Mouse (Mus musculus) forebrain, embryonic 13.5 days (tissue): ENCODE data around the gene Pck2. TPM values are rescaled to one million over a fixed set of nuclear protein-coding genes. Genes with fewer than 3 reads are reported as not detected.

Experiments
- ATAC-seq: fragments of 200-750 bp; cut with Nextera tagmentation; 2 replicates; pipeline ENCODE4 v1.8.0; 2017
- H3K27ac ChIP-seq: fragments of 300-500 bp; sonication (generic); 2 replicates; pipeline ENCODE4 v1.5.1; 2015; ENCODE audit warnings: inconsistent platforms, mild to moderate bottlenecking, moderate library complexity
- H3K27me3 ChIP-seq: fragments of 300-500 bp; sonication (generic); 2 replicates; pipeline ENCODE4 v1.6.1; 2015; ENCODE audit warnings: mild to moderate bottlenecking, inconsistent platforms
- H3K36me3 ChIP-seq: fragments of 300-500 bp; sonication (generic); 2 replicates; pipeline ENCODE4 v1.6.1; 2015; ENCODE audit warnings: mild to moderate bottlenecking, inconsistent platforms; ENCODE audit not compliant: poor library complexity, severe bottlenecking
- H3K4me1 ChIP-seq: fragments of 300-500 bp; sonication (generic); 2 replicates; pipeline ENCODE4 v1.6.1; 2015; ENCODE audit warnings: inconsistent platforms
- H3K4me2 ChIP-seq: fragments of 300-500 bp; sonication (generic); 2 replicates; pipeline ENCODE4 v1.6.1; 2015; ENCODE audit warnings: inconsistent platforms, mild to moderate bottlenecking, moderate library complexity
- H3K4me3 ChIP-seq: fragments of 300-500 bp; sonication (generic); 2 replicates; pipeline ENCODE4 v1.5.1; 2015; ENCODE audit warnings: mild to moderate bottlenecking, inconsistent platforms
- H3K9ac ChIP-seq: fragments of 300-500 bp; sonication (generic); 2 replicates; pipeline ENCODE4 v1.6.1; 2015; ENCODE audit warnings: mild to moderate bottlenecking, inconsistent platforms
- H3K9me3 ChIP-seq: fragments of 300-500 bp; sonication (generic); replicated peaks from 2 replicates; pipeline ENCODE4 v1.6.1; 2016; ENCODE audit warnings: inconsistent platforms
- WGBS: fragments of 180-500 bp; shearing (Covaris S2); methylation state at CpG from one replicate; pipeline ENCODE4 v1.1.7; 2015; 5-methylcytosine and 5-hydroxymethylcytosine counted together
- polyA plus RNA-seq: library from polyadenylated mRNA; unstranded; fragments of >200 nt; fragmentation: Nextera tagmentation; extraction: Ambion mirVana; gene quantifications from 2 replicates; pipeline ENCODE4 v1.2.1, GENCODE M21; 2015

Gene Pck2
- polyA plus RNA-seq, 1 experiment from 2014 or later = 18.1 TPM

DNA sequence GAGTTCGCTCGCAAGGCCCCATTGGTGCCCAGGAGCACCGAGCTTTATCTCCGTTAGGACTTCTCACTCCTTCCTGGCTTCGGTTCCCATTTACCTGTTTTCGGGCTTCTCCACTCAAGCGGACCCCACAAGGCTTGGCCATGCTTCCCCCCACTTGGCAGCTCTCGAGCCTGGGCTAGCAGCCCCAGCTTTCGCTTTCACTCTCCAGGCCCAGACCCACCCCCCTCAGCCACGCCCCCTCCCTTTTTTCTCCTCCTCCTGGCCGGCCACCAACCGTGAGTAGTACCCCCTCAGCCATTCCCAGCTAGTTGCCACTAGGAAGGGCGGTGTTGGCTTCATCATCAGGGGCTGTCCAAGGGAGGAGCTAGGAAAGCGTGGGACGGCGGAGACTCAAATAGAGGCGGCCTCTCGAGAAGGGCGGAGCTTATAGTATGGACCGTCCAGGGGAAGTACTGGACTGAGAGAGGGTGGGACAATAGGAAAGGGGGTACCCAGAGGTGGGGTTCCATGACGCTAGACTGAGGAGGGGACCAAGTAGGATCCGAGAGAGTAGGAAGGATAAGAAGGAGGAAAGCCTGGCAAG, 50.8 kb downstream of the Pck2 start, which contains the start of gene Psme2:
TSS of gene Psme2 (minus strand) at position 366 of the 583 bp plus-strand sequence.
- Histone ChIP-seq H3K4me3 (peak within 1 kb of the TSS; percentile 92), H3K27me3 (no peaks in the 10 kb centered on the region), H3K36me3 (peaks cover 32% of the 10 kb centered on the region), H3K4me1 (peaks cover 32% of the 10 kb centered on the region), H3K4me2 (peak within 1 kb of the TSS; percentile 92), H3K9me3 (no peaks in the 10 kb centered on the region), H3K27ac (peak within 1 kb of the TSS; percentile 94), H3K9ac (peak within 1 kb of the TSS; percentile 89)
- peak; percentile 96 for ATAC-seq
- WGBS = under 1% methylated on average over 22 of the region's 22 CpGs

DNA sequence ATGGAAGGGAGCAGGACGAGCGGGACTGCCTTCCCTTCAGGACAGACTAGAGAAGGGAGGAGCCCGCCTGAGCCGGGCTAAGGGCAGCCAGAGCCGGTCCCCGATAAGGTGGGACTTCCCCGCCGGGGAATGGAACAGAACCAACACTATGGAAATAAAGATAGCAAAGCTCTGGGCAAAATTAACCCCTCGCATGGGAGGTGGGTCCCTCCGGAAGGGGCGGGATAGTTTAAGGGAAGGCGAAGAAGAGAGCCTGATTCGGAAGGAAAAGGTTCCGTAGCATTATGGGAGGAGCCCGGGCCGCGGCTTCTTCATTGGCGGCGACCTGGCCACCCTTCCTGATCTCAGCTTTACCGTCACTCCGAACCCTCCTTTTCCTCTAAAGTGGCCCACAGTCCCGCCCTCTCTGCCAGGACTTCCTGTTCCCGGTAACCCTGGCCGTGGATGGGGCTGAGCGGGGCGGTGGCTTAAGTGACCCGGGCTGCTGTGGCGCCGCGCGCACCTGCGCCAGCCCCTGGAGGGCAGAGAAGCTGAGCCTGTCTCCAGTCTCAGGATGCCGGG, 51.3 kb downstream of the Pck2 start, which contains the start of gene Rnf31:
TSS of gene Rnf31 (plus strand) at position 378 of the 561 bp plus-strand sequence.
- ATAC-seq = peak; percentile 90
- H3K9me3 ChIP-seq = no peaks in the 10 kb centered on the region
- under 1% methylated on average over 33 of the region's 33 CpGs for WGBS
- peaks cover 32% of the 10 kb centered on the region for H3K4me1 ChIP-seq
- peak within 1 kb of the TSS; percentile 92 for H3K4me2 ChIP-seq
- peak within 1 kb of the TSS; percentile 94 for H3K27ac ChIP-seq
- peaks cover 38% of the 10 kb centered on the region for H3K36me3 ChIP-seq
- peak within 1 kb of the TSS; percentile 89 for H3K9ac ChIP-seq
- H3K4me3 ChIP-seq = peak within 1 kb of the TSS; percentile 92
- no peaks in the 10 kb centered on the region for H3K27me3 ChIP-seq

GRCm38 (mm10) chr14:55592226-55592625, 52.2 kb downstream of the Pck2 start:
- peaks cover 32% of the 10 kb centered on the region for H3K4me1 ChIP-seq
- WGBS = 8% methylated on average over 16 of the region's 16 CpGs
- no peak for ATAC-seq
- peaks cover 40% of the 10 kb centered on the region for H3K36me3 ChIP-seq
- H3K9me3 ChIP-seq = no peaks in the 10 kb centered on the region
- H3K27ac ChIP-seq = no peak overlapping the region
- peak overlapping the region; percentile 92 for H3K4me2 ChIP-seq
- H3K27me3 ChIP-seq = no peaks in the 10 kb centered on the region
- peak overlapping the region; percentile 89 for H3K9ac ChIP-seq
- peak overlapping the region; percentile 92 for H3K4me3 ChIP-seq

GRCm38 (mm10) chr14:55596036-55596690, 56.1 kb downstream of the Pck2 start:
- peaks cover 18% of the 10 kb centered on the region for H3K4me1 ChIP-seq
- H3K9ac ChIP-seq = no peak overlapping the region; the same call in 1 of the 2 replicates
- no peaks in the 10 kb centered on the region for H3K27me3 ChIP-seq
- 75% methylated on average over 13 of the region's 13 CpGs for WGBS
- H3K9me3 ChIP-seq = no peaks in the 10 kb centered on the region
- no peak overlapping the region for H3K4me2 ChIP-seq
- peaks cover 67% of the 10 kb centered on the region for H3K36me3 ChIP-seq
- no peak overlapping the region for H3K4me3 ChIP-seq
- H3K27ac ChIP-seq = no peak overlapping the region
- ATAC-seq = no peak

DNA sequence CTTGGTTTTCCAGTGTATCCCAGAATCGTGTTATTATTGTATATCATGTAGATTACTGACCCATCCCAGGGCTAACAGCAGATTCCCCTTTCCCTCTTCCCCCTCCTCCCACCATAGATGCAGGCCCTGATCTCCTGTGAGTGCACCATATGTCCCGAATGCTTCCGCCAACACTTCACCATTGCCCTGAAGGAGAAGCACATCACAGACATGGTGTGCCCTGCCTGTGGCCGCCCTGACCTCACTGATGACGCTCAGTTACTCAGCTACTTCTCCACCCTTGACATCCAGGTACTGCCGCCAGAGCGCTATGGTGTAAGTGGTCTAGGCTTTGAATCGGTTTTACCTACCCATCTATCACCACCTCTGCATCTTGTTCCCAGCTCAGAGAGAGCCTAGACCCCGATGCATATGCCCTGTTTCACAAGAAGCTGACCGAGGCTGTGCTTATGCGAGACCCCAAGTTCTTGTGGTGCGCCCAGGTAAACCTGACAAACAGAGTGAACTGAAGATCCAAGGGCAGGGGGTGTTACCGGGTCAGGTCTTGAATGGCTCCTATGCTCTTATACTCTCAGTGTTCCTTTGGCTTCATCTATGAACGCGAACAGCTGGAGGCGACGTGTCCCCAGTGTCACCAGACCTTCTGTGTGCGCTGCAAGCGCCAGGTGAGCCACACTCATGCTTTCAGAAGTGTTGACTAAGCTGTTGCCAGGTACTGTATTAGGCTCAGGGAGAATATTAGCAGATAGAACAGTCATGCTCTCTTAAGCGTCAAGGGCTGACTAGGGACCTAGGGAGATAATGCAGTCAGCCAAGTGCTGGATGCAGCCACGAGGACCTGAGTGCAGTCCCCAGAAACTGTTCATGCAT, 58.7 kb downstream of the Pck2 start:
- no peak overlapping the region for H3K4me2 ChIP-seq
- no peaks in the 10 kb centered on the region for H3K9me3 ChIP-seq
- no peaks in the 10 kb centered on the region for H3K27me3 ChIP-seq
- H3K27ac ChIP-seq = no peak overlapping the region
- no peak overlapping the region for H3K4me3 ChIP-seq
- H3K36me3 ChIP-seq = peaks cover 93% of the 10 kb centered on the region
- ATAC-seq = no peak
- 96% methylated on average over 21 of the region's 21 CpGs for WGBS
- no peak overlapping the region for H3K9ac ChIP-seq
- peaks cover under 1% of the 10 kb centered on the region; the same call in 1 of the 2 replicates for H3K4me1 ChIP-seq

Other genes starting within 250 kb of the Pck2 start
- 65.5 and 70.4 TPM in 2 replicates for gene Dhrs4, start 61.5 kb upstream of the Pck2 start, polyA plus RNA-seq
- gene Carmil3, start 49.6 kb upstream of the Pck2 start, polyA plus RNA-seq = 21.7 and 23.3 TPM in 2 replicates
- 1.5 and 2.0 TPM in 2 replicates for gene Cpne6, start 29.8 kb upstream of the Pck2 start, polyA plus RNA-seq
- not detected in 2 replicates for gene Nrl, start 15.3 kb upstream of the Pck2 start, polyA plus RNA-seq
- 108 and 115 TPM in 2 replicates for gene Dcaf11, start 19.7 kb downstream of the Pck2 start, polyA plus RNA-seq
- 0.63 TPM in 1 of 2 replicates, not detected in the other for gene A730061H03Rik, start 20.1 kb downstream of the Pck2 start, polyA plus RNA-seq
- gene Fitm1, start 35.4 kb downstream of the Pck2 start, polyA plus RNA-seq = not detected in 2 replicates
- gene Psme1, start 37.9 kb downstream of the Pck2 start, polyA plus RNA-seq = 154 and 156 TPM in 2 replicates
- gene Emc9, start 45.0 kb downstream of the Pck2 start, polyA plus RNA-seq = 8.2 and 8.8 TPM in 2 replicates
- 200 and 206 TPM in 2 replicates for gene Psme2, start 50.8 kb downstream of the Pck2 start, polyA plus RNA-seq
- gene Rnf31, start 51.4 kb downstream of the Pck2 start, polyA plus RNA-seq = 13.3 and 22.0 TPM in 2 replicates
- gene Irf9, start 63.3 kb downstream of the Pck2 start, polyA plus RNA-seq = 6.9 and 7.2 TPM in 2 replicates
- 7.9 and 9.3 TPM in 2 replicates for gene Rec8, start 77.8 kb downstream of the Pck2 start, polyA plus RNA-seq
- 65.5 and 76.0 TPM in 2 replicates for gene Ipo4, start 95.7 kb downstream of the Pck2 start, polyA plus RNA-seq
- 1.1 and 1.5 TPM in 2 replicates for gene Gm49378, start 97.6 kb downstream of the Pck2 start, polyA plus RNA-seq
- gene Tm9sf1, start 103.5 kb downstream of the Pck2 start, polyA plus RNA-seq = 64.3 and 71.3 TPM in 2 replicates
- 0.57 and 0.67 TPM in 2 replicates for gene Tssk4, start 109.9 kb downstream of the Pck2 start, polyA plus RNA-seq
- gene Mdp1, start 120.2 kb downstream of the Pck2 start, polyA plus RNA-seq = 66.3 and 70.1 TPM in 2 replicates
- 57.5 and 60.4 TPM in 2 replicates for gene Gmpr2, start 131.7 kb downstream of the Pck2 start, polyA plus RNA-seq
- gene Nedd8, start 131.9 kb downstream of the Pck2 start, polyA plus RNA-seq = 665 and 692 TPM in 2 replicates
- 45.1 and 51.6 TPM in 2 replicates for gene Tinf2, start 141.6 kb downstream of the Pck2 start, polyA plus RNA-seq
- 0.13 and 0.21 TPM in 2 replicates for gene Tgm1, start 173.7 kb downstream of the Pck2 start, polyA plus RNA-seq
- gene Rabggta, start 182.0 kb downstream of the Pck2 start, polyA plus RNA-seq = 33.5 and 37.8 TPM in 2 replicates
- 77.1 and 78.8 TPM in 2 replicates for gene Dhrs1, start 205.4 kb downstream of the Pck2 start, polyA plus RNA-seq
- 44.4 and 46.4 TPM in 2 replicates for gene Nop9, start 205.4 kb downstream of the Pck2 start, polyA plus RNA-seq
- 0.20 and 0.23 TPM in 2 replicates for gene Cideb, start 218.2 kb downstream of the Pck2 start, polyA plus RNA-seq
- 0.18 and 0.29 TPM in 2 replicates for gene Ltb4r2, start 221.2 kb downstream of the Pck2 start, polyA plus RNA-seq
- 0.45 TPM in 1 of 2 replicates, not detected in the other for gene Ltb4r1, start 225.7 kb downstream of the Pck2 start, polyA plus RNA-seq
- gene Adcy4, start 243.8 kb downstream of the Pck2 start, polyA plus RNA-seq = 3.6 and 5.4 TPM in 2 replicates
- gene Ripk3, start 248.6 kb downstream of the Pck2 start, polyA plus RNA-seq = 2.1 and 2.4 TPM in 2 replicates